Mouse (Mus musculus): Measurements from ENCODE around the gene Dao.

The Dao gene

DNA sequence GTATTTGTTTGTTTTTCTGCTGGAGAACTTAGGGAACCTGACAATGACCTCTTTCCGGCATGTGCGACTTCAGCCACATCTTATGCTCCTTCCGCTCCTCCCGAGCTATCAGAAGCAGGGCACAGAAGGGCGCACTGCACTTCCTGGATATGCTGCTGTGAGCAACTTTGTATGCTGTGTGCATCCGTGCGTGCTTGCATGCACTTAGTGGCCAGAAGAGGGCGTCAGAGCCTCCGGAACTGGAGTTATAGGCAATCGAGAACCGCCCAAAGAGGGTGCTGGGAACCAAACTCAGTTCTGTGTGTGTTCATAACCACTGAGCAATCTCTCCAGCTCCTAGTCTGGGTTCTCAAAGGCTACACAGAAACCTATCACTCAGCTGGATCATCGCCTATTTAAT is 27.1 kb downstream of the Dao start:
- DNase-seq, result no peak

DNA sequence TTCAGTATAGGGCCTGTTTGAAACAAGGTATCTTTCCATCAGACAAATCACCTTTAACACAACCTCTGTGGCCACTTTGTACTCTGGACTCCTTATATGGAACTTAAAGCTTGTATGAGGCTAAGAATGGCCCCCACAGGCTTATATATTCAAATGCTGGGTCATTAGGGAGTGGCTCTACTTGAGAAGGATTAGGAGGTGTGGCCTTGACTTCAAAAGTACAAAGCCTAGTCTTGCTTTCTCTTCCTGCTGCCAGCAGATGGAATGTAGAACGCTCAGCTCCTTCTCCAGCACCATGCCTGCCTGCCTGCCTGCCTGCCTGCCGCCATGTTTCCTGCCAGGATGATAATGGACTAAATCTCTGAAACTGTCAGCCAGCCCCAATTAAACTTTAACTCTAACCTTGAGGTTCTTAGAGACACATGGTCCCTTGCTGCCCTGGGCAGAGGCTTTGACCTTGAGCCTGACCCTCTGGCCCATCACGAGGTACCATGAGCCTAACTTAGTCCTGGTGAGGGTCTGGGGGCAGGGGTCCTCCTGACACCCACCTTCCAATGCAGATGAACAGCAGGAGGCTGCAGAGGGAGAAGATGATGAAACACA is 28.8 kb downstream of the Dao start:
- no peak for DNase-seq

DNA sequence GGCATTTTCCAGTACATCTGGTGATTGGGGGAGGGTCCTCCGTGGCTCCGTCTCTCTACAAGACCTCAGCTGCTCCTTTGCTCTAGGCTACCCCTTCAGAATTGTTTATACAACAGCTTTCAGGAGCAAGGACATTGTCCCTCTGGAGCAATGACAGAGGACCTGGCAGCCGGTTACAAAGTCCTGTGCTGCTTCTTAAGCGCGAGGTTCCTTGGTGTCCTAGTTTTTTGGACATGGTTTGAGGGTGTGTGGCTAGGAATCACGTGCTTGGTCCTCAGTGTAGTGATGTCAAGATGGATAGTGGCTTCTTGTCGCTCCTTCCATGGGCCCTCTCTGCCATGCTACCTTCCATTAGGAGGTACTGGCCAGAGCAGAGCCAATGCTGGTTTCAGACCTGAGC is 30.9 kb downstream of the Dao start:
- DNase-seq, result no peak

DNA sequence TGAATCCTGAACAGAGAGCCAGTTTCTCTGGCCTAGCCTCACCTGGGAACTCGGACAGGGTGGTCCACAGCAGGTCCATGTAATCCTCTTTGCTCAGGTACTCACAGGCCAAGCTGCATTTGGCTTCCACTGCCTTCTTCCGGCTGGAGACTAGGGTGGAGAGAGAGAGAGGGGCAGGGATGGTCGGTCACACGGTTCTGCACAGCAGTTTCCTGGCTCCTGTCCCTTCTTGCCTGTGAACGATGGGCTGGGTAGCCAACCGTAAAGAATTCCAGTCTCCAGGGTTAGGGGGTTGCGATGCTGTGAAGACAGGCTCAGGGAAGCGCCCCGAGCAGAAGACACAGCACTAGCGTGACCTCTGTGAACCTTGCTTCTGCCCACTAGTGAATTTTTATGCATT is 31.6 kb downstream of the Dao start:
- peak; percentile 49 for DNase-seq

DNA sequence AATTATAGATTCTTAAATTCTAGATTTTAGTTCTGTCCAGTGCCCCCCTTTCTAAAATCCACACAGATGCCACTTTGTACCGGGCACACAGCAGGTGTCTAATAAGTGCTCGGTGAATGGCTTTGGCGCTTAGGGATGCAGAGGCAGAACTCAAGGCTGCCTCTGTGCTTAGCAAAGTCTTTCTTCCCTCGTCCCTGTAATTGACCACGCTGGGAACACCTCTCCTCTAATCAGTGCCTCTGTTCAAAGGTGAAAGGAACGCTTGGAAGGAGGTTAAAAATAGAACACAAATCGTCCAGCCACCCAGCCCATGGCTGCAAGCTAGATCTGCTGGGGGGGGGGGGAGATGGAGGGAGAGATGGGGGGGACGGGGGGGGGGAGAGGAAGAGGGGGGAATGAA is 37.0 kb downstream of the Dao start:
- DNase-seq, result no peak

DNA sequence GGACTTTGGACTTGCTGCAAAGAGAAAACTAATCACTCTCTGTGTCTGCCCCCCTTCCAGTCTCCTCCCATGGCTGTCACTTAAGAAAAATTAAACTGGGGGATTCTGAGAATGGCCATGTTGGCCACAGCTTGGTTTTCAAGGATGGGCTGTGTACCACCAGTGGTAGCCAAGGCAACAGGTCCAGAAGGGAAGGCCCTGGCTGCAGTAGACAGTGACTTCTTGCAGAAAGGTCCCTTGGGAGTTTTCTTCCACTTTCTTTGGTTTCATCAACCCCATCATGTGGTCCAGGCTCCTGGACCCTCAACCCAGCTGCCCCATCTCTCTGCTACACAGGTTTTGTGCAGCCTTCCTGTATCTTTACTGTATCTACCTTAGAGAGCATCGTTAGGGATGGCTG is 37.4 kb downstream of the Dao start:
- DNase-seq, result no peak

DNA sequence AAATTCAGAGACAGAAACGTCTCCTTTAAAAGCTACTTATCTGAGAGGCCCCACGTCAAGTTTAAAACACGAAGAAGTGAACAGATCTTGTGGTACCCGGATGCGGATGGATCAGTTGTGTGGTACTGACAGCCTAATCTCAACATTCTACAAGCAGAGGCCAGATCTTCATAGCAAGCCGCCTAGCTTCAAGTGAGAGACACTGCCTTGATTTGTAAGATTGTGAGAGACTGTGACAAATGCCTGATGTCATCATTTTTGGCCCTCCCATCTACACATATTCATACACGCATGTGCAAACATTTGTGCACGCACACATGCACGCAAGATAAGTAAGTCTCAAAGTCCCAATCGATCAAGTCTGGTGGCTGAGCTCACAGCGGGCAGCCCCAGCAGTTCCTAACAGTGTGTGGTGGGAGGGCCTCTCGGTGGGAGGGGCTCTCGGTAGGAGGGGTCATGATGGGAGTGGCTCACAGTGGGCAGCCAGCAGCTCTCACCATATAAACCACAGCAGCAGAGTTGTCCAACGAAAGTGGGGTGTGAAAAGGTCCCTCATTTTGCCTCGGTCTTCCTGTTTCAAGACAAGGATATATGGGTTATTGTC is 37.9 kb downstream of the Dao start:
- DNase-seq, result no peak

DNA sequence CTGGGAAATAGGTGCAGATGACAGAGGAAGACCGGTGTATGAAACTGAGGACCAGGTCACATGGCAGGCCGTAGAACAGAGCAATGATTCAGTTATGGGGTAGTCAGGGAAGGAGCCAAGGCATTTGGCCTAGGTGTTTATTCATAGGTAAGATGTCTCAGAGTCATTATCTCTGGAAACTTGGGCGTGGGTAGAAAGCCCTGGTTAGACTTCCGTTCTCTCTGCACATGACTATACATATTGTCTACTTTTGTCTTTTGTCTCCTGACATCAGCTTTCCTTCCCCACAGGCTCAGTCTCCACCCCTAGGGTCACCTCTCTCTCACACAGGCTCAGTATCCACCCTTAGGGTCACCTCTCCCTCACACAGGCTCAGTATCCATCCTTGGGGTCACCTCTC is 40.3 kb downstream of the Dao start:
- DNase-seq, result no peak

DNA sequence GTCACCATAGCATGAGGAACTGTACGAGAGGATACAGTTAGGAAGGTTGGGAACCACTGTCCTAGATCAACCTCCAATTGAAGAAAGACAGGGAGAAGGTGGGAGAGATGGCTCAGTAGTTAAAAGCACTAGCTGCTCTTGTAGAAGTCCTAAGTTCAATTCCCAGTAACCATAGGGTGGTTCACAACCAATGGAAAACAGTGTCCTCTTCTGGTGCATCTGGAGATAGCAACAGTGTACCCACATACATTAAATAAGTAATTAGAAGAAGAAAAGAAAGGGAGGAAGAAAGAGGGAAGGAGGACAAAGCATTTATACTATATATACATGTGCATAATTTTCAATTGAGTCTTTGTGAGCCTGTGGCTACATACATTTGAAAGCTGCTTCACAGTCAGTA is 41.6 kb downstream of the Dao start:
- DNase-seq, result no peak

DNA sequence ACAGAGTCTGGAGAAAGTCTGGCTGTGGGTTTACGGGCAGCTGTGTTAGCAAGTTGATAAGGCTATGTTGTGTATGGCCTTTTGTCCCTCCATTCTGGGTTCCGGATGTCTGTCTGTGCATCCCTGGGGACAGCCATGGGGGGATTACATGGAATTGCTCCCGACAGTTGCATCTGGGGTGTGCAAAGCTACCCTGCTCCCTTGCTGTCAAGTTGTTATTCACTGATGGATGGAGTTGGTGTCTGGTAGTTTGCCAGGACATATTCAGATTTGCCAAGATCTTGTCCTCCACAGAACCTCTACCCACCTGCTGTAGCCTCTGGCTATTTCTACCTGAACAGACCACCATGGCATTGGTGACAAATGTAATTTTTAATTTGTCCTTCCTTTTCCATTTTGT is 42.6 kb downstream of the Dao start:
- no peak for DNase-seq

DNA sequence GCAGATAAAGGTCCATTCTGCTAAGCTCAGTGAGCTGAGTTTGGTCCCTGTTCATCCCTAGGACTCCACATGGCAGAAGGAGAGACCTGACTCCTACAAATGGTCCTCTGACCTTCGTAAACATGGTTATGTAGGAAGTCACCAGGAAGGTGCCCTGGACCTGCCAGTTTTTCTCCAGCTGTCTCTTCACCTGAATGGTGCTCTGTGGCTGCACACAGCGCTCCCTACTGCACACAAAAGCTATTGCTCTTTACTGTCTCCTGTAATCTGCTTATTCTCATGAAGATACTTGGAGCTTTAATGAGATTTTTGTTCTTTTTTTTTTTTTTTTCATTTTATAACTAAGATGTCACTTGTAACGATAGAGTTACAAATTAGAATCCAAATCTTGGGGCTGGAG is 43.1 kb downstream of the Dao start:
- no peak for DNase-seq

DNA sequence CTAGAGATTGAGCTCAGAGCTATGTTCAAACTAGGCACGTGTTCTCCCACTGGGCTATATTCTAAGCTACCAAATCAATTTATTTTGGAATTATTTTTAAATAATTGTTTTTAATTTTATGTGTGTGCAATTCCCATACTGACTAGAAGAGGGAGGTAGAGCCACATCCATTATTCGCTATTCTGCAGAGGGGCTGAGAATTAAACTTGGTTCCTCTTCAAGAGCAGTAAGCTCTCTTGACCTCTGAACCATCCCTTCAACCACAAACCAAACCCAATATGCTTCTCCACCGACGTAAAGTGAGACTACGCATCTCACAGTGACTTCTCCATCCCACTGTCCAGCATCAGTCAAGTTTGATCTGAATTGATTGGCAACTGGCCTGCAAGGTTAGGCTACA is 43.7 kb downstream of the Dao start:
- DNase-seq, result no peak

DNA sequence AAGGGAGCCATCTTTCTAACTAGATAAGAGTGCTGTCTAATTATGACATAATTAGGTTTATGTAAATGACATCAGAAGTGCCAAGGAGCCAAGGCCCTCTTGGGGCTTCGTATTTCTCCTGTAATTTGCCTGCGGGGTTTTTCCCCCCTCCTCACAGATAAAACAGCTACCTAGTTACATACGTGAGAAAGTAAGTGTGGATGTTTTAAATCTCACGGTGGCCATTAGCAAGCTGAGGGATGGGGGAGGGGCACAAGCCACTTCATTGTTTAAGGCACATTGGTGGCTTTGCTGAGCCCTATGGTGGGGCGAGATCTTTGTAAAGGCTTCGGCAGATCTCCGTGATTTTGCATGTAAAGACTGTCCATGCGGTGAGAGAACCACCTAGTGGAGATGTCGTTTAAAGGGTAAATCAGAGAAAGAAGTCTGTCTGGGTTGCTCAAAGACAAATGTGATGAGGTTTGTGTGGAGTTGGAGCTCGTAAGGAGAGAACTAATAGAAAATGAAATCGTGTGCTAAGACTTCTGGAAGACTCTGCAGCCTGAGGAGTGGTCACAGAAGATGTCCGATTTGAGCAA is 45.3 kb downstream of the Dao start:
- no peak for DNase-seq

DNA sequence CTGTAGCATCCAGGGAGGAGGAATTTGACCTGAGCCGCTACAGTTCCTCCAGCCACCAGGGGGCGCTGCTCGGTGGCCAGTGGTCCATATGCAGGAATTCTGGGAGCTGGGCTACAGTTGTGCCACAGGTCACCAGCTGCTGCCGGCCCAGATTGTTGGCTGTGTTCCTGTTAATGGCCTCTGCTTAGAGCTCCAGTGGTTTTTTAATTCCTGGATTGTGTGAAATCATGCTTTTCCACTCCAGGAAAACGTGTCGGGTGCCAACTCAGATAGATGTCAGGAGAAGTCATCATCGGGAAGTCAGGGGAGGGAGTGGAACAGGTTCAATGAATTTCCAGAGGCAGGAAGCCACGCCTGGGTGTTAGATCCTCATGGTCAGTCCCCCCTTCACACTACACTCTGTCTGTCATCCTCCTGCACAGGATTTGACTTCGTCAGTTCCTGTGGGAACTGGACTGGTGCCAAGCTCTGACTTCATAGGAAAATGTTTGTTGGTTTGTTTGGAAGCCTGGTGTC is 48.8 kb downstream of the Dao start:
- DNase-seq, result peak; percentile 67

DNA sequence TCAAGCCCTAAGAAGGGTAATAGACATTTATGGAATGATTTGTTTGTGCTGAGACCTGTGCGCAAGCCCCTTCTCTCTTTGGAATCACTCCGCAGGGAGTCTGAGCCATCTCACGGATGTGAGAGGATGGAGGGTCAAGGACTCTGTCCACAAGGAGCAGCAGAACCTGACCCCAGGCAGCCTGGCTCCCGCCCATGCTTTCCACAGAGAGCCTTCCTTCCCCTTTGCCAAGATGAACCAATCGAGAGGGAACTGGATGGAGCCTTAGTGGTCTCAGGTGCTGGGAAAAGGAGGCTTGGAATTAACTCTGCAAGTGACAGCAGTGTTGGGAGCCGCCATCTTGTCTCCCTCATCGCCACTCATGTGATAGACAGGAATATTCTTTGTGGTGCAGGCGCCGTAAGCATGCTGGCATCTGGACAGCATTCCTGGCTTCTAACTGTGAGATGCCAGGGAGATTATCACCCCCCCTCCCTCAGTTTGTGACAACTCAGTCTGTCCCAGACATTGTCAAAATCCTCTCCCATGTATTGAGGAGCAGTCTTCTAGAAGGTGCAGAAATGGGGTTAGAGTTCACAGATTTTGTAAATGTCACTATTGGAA is 53.7 kb downstream of the Dao start:
- DNase-seq, result peak; percentile 44

DNA sequence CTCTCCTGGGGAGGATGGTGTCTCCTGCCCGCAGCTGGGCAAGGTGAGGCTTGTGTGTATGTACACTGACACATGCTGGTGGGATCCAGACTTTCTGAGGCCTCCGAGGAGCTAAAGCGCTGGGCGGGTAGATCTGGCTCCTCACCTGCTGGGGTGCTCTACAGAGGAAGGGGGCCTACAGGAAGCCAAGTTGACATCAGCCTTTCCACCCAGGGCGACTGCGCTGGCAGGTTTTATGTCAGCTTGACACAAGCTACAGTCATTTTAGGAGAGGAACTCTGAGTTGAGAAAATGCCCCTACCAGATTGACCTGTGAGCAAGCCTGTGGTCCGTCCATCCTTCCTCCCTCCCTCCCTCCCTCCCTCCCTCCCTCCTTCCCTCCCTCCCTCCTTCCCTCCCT is 58.2 kb downstream of the Dao start:
- no peak for DNase-seq

DNA sequence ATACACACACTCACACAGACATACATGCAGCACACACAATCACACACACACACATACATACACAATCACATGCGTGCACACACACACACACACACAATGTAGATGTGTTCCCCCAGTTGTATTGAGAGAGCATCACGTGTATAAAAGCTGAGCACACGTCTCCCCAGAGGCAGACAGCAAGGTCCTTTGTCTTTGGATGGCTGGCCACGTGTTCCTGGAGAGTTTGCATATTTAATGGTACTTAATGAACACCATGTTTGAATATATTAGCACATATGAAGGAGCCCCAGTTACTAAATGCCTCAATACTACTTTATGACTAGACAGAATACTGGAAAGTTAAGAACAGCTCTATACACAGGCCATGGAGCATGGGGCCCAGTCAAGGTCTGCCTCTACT is 60.5 kb downstream of the Dao start:
- no peak for DNase-seq

DNA sequence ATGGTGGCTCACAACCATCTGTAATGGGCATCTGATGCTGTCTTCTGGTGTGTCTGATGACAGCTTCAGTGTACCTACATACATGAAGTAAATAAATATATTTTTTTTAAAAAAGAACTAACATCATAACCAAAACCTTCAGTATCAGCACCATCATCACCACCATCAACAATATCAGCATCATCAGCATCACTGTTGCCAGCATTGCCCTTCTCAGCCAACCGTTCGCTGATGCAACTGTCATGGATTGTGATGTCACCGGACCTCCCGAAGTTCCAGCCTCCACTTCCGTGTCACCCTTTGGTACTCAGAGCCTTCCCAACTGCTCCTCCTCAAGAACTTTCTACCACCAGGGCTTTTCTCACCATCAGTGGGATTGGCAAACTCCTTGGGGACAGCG is 61.7 kb downstream of the Dao start, which contains the start of gene Usp30:
Gene Usp30, plus strand, starts transcription at position 301 of the 400 bp plus-strand sequence.
- no peak for DNase-seq

DNA sequence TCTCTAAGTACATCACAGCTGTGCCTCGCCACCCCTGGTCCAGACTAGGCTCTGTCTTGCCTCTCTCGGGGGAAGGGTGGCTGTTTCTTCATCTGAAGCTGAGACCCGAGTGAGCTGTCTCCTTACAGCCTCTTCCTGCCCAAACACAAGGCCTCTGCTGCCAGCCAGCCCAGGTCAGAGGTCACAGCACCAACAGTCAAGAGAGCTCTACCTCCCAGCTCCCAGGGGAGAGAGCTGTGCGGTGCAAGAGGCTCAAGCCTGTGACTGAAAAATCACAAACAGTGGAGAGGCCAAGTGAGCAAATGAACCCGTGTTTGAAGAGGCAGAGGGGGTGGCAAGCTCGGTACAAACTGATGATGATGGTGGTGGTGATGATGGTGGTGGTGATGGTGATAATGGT is 63.1 kb downstream of the Dao start:
- DNase-seq, result no peak

DNA sequence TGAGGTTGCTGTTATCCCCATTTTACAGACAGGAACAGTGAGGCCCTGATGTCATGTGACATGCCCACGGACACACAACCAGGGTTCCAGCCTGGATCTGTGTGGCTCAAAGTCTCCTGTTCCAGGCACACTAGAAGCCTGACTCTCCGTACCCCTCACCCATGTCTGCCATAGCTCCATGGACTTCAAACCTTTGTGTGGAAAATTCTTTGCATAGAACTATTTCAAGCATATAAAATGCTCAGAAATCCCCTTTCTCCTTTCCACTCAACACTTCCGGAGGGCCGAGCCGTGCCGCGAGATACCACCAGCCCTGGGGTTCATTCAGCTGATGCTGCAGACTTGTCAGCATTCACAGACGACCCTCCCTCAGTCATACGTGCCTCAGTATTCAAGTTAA is 64.0 kb downstream of the Dao start:
- DNase-seq, result no peak

DNA sequence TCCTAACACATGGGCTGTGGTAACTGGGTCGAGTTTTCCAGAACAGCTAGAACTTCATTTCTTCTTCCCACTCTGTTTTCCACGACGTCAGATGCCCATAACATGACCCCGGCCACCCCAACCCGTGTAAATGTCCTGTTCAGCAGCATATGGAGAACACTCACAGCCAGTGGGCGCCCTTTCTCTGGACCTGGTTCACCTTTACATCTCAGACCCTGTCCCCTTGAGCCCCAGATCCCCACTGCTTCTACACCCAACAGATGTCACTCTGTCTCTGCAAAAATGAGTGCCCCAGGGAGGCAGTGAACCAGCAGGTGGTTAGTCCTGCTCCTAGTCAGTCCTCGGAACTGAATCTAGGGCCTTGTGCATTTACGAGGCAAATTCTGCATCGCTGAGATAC is 64.5 kb downstream of the Dao start:
- no peak for DNase-seq

DNA sequence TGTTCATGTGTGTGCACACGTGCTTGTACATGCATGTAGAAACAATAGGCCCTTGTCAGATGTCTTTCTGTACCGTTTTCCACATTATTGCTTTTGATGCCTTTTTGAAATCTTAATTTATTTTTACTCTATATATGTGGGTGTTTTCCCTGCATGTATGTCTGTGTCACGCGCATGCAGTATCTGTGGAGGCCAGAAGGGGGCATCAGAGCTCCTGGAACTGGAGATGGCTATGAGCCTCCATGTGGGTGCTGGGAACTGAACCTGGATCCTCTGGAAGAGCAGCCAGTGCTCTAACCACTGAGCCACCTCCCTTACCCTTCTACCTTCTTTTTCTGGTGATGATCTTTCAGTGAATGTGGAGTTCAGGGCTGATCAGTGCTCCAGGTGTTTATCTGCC is 67.4 kb downstream of the Dao start:
- no peak for DNase-seq

DNA sequence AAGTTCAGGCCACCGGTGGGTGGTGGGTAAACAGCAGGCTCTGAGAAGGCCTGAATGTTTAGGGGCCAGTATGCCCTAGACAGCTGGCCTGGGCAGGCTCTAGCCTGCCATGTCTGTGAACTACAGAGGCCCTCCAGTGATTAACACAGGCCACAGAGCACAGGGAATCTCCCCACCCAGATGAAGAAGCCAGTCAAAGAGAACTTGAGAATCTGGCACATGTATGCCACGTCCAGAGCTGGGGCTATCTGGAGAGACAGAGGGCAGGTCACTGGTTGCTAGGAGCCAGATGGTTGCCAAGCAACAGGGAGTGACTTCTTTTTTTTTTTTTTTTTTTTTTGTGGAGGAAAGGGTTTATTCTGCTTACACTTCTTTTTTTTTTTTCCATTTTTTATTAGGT is 68.8 kb downstream of the Dao start:
- no peak for DNase-seq

All from cerebellum, adult 9-10 months (tissue).